In the genomic region with DNA sequence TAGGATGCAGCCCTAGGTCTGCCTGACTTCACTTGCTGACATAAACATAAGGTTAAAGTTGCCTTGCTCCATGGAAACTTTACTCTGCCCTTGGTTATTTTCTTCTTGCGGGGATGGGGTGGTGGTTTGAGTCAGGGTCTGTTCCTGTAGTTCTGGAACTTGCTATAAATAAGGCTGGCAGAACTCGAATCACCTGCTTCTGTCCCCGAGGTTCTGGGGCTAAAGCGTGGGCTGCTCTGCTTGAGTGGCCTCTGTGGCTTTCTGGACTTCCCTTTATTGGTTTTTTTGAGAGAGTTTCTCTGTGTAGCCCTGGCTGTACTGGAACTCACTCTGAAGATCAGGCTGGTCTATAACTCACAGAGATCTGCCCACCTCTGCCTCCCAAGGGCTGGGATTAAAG, we compare ENCODE assay signal across 22 mouse cellular contexts. TPM values are rescaled to one million over a fixed set of nuclear protein-coding genes. Genes with fewer than 3 reads are reported as not detected.
DNase-seq lines count a peak whose midpoint lies in the region; ATAC-seq and TF ChIP-seq lines count a peak whose summit lies in the region.
"Had no signal": no experiment of that assay in that cellular context is flagged by ENCODE, and none has a peak within 500 bp of the region (broad histone marks: within the 10 kb centered on the region; RNA-seq: fewer than 3 reads in every experiment).

No protein-coding gene starts in this region.

- intact Hi-C loops in heart, adult 2 months (cut with DNase I) = no loop called here
- intact Hi-C loops in heart, postnatal 36 days (cut with DNase I) = no loop called here

- no peak for ATAC-seq in G1E (ENCODE audit: extremely low read depth, insufficient number of reproducible peaks, low FRiP score, poor library complexity, severe bottlenecking)
- no peak for ATAC-seq in liver, embryonic 15.5 days (ENCODE audit: insufficient read depth)
- no peak for ATAC-seq in midbrain, embryonic 11.5 days (ENCODE audit: low FRiP score)
- ATAC-seq: forebrain, embryonic 13.5 days; midbrain, embryonic 13.5 days had no signal

- WGBS in heart, adult 2 months = 77% methylated on average over 4 of the region's 4 CpGs
- 38% methylated on average over 4 of the region's 4 CpGs for WGBS in liver, embryonic 15.5 days (ENCODE audit: insufficient replicate concordance)
- WGBS in midbrain, embryonic 11.5 days = 93% methylated on average over 4 of the region's 4 CpGs

- H3K36me3 ChIP-seq in heart, adult 2 months (ENCODE audit: control insufficient read depth, insufficient read depth, low read length) = peaks cover 20% of the 10 kb centered on the region
- H3K36me3 ChIP-seq in G1E (replicated peaks) = peaks cover 77% of the 10 kb centered on the region
- H3K36me3 ChIP-seq in liver, embryonic 15.5 days (replicated peaks) = peaks cover 70% of the 10 kb centered on the region
- H3K36me3 ChIP-seq in midbrain, embryonic 11.5 days (ENCODE audit: control insufficient read depth, insufficient read depth, low read length) = no peaks in the 10 kb centered on the region

- no peak for TF ChIP-seq POLR2A in heart, adult 2 months (IDR thresholded peaks at IDR 0.05; ENCODE audit: insufficient read depth, low read depth, low read length)

- peak overlapping the region; percentile 41; the same call in 1 of the 2 replicates for H3K9ac ChIP-seq in heart, adult 2 months (ENCODE audit: low read depth, low read length)
- no peak overlapping the region for H3K9ac ChIP-seq in liver, embryonic 15.5 days
- H3K9ac ChIP-seq in midbrain, embryonic 11.5 days (ENCODE audit: low read length) = no peak overlapping the region
- H3K9ac ChIP-seq: forebrain, embryonic 13.5 days; heart, embryonic 13.5 days; limb, embryonic 12.5 days; lung, embryonic 15.5 days; midbrain, embryonic 13.5 days; neural tube, embryonic 15.5 days; stomach, embryonic 15.5 days had no signal

- H3K4me3 ChIP-seq in heart, adult 2 months = no peak overlapping the region
- peak overlapping the region; percentile 48; the same call in 1 of the 2 replicates for H3K4me3 ChIP-seq in G1E (ENCODE audit: low read depth, low read length)
- H3K4me3 ChIP-seq in liver, embryonic 15.5 days (replicated peaks) = no peak overlapping the region; the same call in 1 of the 2 replicates
- H3K4me3 ChIP-seq in midbrain, embryonic 11.5 days (ENCODE audit: low read depth, low read length) = no peak overlapping the region
- H3K4me3 ChIP-seq: forebrain, embryonic 13.5 days; heart, embryonic 13.5 days; hindbrain, embryonic 10.5 days; limb, embryonic 12.5 days; lung, embryonic 15.5 days; midbrain, embryonic 13.5 days; neural tube, embryonic 15.5 days; stomach, embryonic 15.5 days had no signal

- no peak for TF ChIP-seq EP300 in heart, adult 2 months (IDR thresholded peaks at IDR 0.05; ENCODE audit: insufficient read depth, low read depth, low read length)

- H3K9me3 ChIP-seq in G1E (replicated peaks) = no peaks in the 10 kb centered on the region
- H3K9me3 ChIP-seq in liver, embryonic 15.5 days (replicated peaks) = no peaks in the 10 kb centered on the region
- no peaks in the 10 kb centered on the region for H3K9me3 ChIP-seq in midbrain, embryonic 11.5 days (ENCODE audit: control insufficient read depth, low read length)
- H3K9me3 ChIP-seq: forebrain, embryonic 13.5 days; heart, embryonic 13.5 days; hindbrain, embryonic 10.5 days; limb, embryonic 12.5 days; lung, embryonic 15.5 days; midbrain, embryonic 13.5 days; neural tube, embryonic 15.5 days; stomach, embryonic 15.5 days had no signal

- no peaks in the 10 kb centered on the region for H3K27me3 ChIP-seq in heart, adult 2 months (ENCODE audit: control insufficient read depth, insufficient read depth, low read length)
- no peaks in the 10 kb centered on the region for H3K27me3 ChIP-seq in G1E (ENCODE audit: insufficient read depth, low read length)
- no peaks in the 10 kb centered on the region for H3K27me3 ChIP-seq in liver, embryonic 15.5 days
- H3K27me3 ChIP-seq in midbrain, embryonic 11.5 days (ENCODE audit: control insufficient read depth, insufficient read depth, low read length) = peaks cover 26% of the 10 kb centered on the region
- H3K27me3 ChIP-seq: forebrain, embryonic 13.5 days; heart, embryonic 13.5 days; limb, embryonic 12.5 days; lung, embryonic 15.5 days; neural tube, embryonic 15.5 days; stomach, embryonic 15.5 days had no signal

- peak in 1 of 2 experiments; percentile 14 for DNase-seq in heart, adult 2 months
- no peak for DNase-seq in heart, postnatal 36 days
- peak; percentile 35 for DNase-seq in lung, postnatal 36 days
- no peak for DNase-seq in lung, postnatal 10 days
- DNase-seq in G1E (ENCODE audit: low spot score) = no peak
- no peak for DNase-seq in midbrain, embryonic 11.5 days (ENCODE audit: low spot score, missing footprints)
- DNase-seq in adrenal gland, postnatal 25 days = no peak
- DNase-seq: cerebellum, postnatal 36 days; gastrocnemius, postnatal 36 days; thymus, adult 2 months had no signal

- H3K4me2 ChIP-seq in liver, embryonic 15.5 days = no peak overlapping the region
- H3K4me2 ChIP-seq in midbrain, embryonic 11.5 days = no peak overlapping the region
- H3K4me2 ChIP-seq: forebrain, embryonic 13.5 days; heart, embryonic 13.5 days; limb, embryonic 12.5 days; lung, embryonic 15.5 days; midbrain, embryonic 13.5 days; neural tube, embryonic 15.5 days; stomach, embryonic 15.5 days had no signal

- H3K79me2 ChIP-seq in heart, adult 2 months (replicated peaks; ENCODE audit: control insufficient read depth, insufficient read depth, low read length) = peaks cover 12% of the 10 kb centered on the region

- H3K27ac ChIP-seq in heart, adult 2 months = no peak overlapping the region
- 0 out of 2 replicates have a peak overlapping the region, but pooled peaks have one; percentile 21 for H3K27ac ChIP-seq in liver, embryonic 15.5 days (replicated peaks)
- no peak overlapping the region for H3K27ac ChIP-seq in midbrain, embryonic 11.5 days (ENCODE audit: low read depth, low read length)
- H3K27ac ChIP-seq: forebrain, embryonic 13.5 days; heart, embryonic 13.5 days; hindbrain, embryonic 10.5 days; limb, embryonic 12.5 days; lung, embryonic 15.5 days; midbrain, embryonic 13.5 days; neural tube, embryonic 15.5 days; stomach, embryonic 15.5 days had no signal

- TF ChIP-seq CTCF in heart, adult 2 months (IDR thresholded peaks at IDR 0.05) = no peak
- no peak for TF ChIP-seq CTCF in G1E (IDR thresholded peaks at IDR 0.05; ENCODE audit: low read depth, low read length)

- H3K4me1 ChIP-seq in heart, adult 2 months (ENCODE audit: control insufficient read depth, insufficient read depth, low read length) = peaks cover 10% of the 10 kb centered on the region
- peaks cover 38% of the 10 kb centered on the region for H3K4me1 ChIP-seq in G1E (ENCODE audit: insufficient read depth, low read depth, low read length)
- peaks cover 48% of the 10 kb centered on the region for H3K4me1 ChIP-seq in liver, embryonic 15.5 days (replicated peaks)
- peaks cover 13% of the 10 kb centered on the region for H3K4me1 ChIP-seq in midbrain, embryonic 11.5 days (ENCODE audit: control insufficient read depth, insufficient read depth, low read length)

RNA-seq across cellular contexts. Expression of a gene that starts 11.8 kb away (rescaled TPM):
- 10 to 100 TPM; 75.8 to 78.6 TPM for total RNA-seq in heart, adult 2 months (2021)
- 64.6 and 68.4 TPM in 2 replicates for polyA plus RNA-seq in heart, adult 2 months (2012; rRNA removed)
- total RNA-seq in heart, postnatal 36 days (2021) = 10 to 100 TPM; 81.1 to 85.3 TPM
- 108 and 132 TPM in 2 replicates for total RNA-seq in G1E (2014; fragmentation: Nextera tagmentation)
- total RNA-seq in G1E (2017) = 483 and 581 TPM in 2 replicates
- polyA plus RNA-seq in G1E (2012) = 437 and 460 TPM in 2 replicates
- polyA plus RNA-seq in liver, embryonic 15.5 days (2015; fragmentation: Nextera tagmentation; extraction: Ambion mirVana) = 117 and 119 TPM in 2 replicates
- 226 and 236 TPM in 2 replicates for polyA plus RNA-seq in midbrain, embryonic 11.5 days (2014; fragmentation: Nextera tagmentation; extraction: Ambion mirVana)
- 169 and 173 TPM in 2 replicates for total RNA-seq in adrenal gland, postnatal 25 days (2021)

RNA-seq across cellular contexts. Expression of a gene that starts 32.8 kb away (rescaled TPM):
- total RNA-seq in heart, adult 2 months (2021) = not detected
- polyA plus RNA-seq in heart, adult 2 months (2012; rRNA removed) = 0.15 and 0.16 TPM in 2 replicates
- under 1 TPM in 1 of 2 experiments, not detected in 1; 0.14 TPM for total RNA-seq in heart, postnatal 36 days (2021)
- total RNA-seq in G1E (2014; fragmentation: Nextera tagmentation) (not detected in 2 replicates), G1E (2017) (not detected in 2 replicates)
- not detected in 2 replicates for polyA plus RNA-seq in G1E (2012)
- polyA plus RNA-seq in liver, embryonic 15.5 days (2015; fragmentation: Nextera tagmentation; extraction: Ambion mirVana) = not detected in 2 replicates
- not detected in 2 replicates for polyA plus RNA-seq in midbrain, embryonic 11.5 days (2014; fragmentation: Nextera tagmentation; extraction: Ambion mirVana)
- not detected in 2 replicates for total RNA-seq in adrenal gland, postnatal 25 days (2021)
- total RNA-seq: gastrocnemius, postnatal 36 days; layer of hippocampus, adult 18-20 months; left cerebral cortex, adult 18-20 months had no signal
- polyA plus RNA-seq: forebrain, embryonic 13.5 days; heart, embryonic 13.5 days; hindbrain, embryonic 10.5 days; kidney, embryonic 16.5 days; limb, embryonic 12.5 days; lung, embryonic 15.5 days; midbrain, embryonic 13.5 days; neural tube, embryonic 15.5 days; stomach, embryonic 15.5 days had no signal

RNA-seq across cellular contexts. Expression of a gene that starts 58.9 kb away (rescaled TPM):
- 1 to 10 TPM; 2.1 to 5.3 TPM for total RNA-seq in heart, adult 2 months (2021)
- 5.2 and 6.9 TPM in 2 replicates for polyA plus RNA-seq in heart, adult 2 months (2012; rRNA removed)
- 1 to 10 TPM; 2.5 to 3.8 TPM for total RNA-seq in heart, postnatal 36 days (2021)
- 48.9 and 58.3 TPM in 2 replicates for total RNA-seq in G1E (2014; fragmentation: Nextera tagmentation)
- 73.9 and 77.9 TPM in 2 replicates for total RNA-seq in G1E (2017)
- polyA plus RNA-seq in G1E (2012) = 47.0 and 50.6 TPM in 2 replicates
- 51.3 and 56.4 TPM in 2 replicates for polyA plus RNA-seq in liver, embryonic 15.5 days (2015; fragmentation: Nextera tagmentation; extraction: Ambion mirVana)
- polyA plus RNA-seq in midbrain, embryonic 11.5 days (2014; fragmentation: Nextera tagmentation; extraction: Ambion mirVana) = 82.7 and 89.5 TPM in 2 replicates
- 2.4 and 3.1 TPM in 2 replicates for total RNA-seq in adrenal gland, postnatal 25 days (2021)

Comparison
In these comparisons a context has a peak if more than half of its experiments do, and no peak if none do; other contexts are left out.
1. RNA of a gene that starts 58.9 kb away (total RNA-seq): 48.9 to 77.9 TPM in G1E; 2.1 to 5.3 TPM in heart, adult 2 months, 2.5 to 3.8 TPM in heart, postnatal 36 days and 2.4 to 3.1 TPM in adrenal gland, postnatal 25 days; every median in the first group is over 4 times any median in the second.